Mouse (Mus musculus) MEL (cell line): Measurements from ENCODE around the gene Gipc1. TPM values are rescaled to one million over a fixed set of nuclear protein-coding genes. Genes with fewer than 3 reads are reported as not detected.
A peak's percentile ranks its signal among the peaks of the same experiment; 100 is the strongest.

ENCODE experiments used
- DNase-seq: peaks from one replicate; pipeline ENCODE4 v3.0.0; 2011; ENCODE audit warnings: low read depth, low spot score
- H3K27ac ChIP-seq: 2 replicates; pipeline ENCODE4 v1.5.1; 2012; ENCODE audit warnings: low read depth, mild to moderate bottlenecking, control low read depth, low read length, moderate library complexity; ENCODE audit not compliant: control insufficient read depth
- H3K27me3 ChIP-seq, 2 experiments: fragments of 150-350 bp in 1 of 2; sonication (generic) in 1 of 2; 2 replicates each; pipeline ENCODE4 v1.6.1; 2012; ENCODE audit warnings: low read length in 2 of 2, mild to moderate bottlenecking in 2 of 2, improper control_type of control experiment in 1 of 2, moderate library complexity in 1 of 2; ENCODE audit not compliant: insufficient read depth in 2 of 2, control insufficient read depth in 1 of 2
- H3K36me3 ChIP-seq, 2 experiments: 2 replicates each; pipeline ENCODE4 v1.6.1; 2012 to 2014; ENCODE audit warnings: low read length in 2 of 2, improper control_type of control experiment in 1 of 2, inconsistent platforms in 1 of 2, mild to moderate bottlenecking in 1 of 2; ENCODE audit not compliant: insufficient read depth in 2 of 2, control insufficient read depth in 1 of 2
- H3K4me1 ChIP-seq, 2 experiments: fragments of 150-350 bp in 1 of 2; sonication (generic) in 1 of 2; 2 replicates each; pipeline ENCODE4 v1.6.1; 2012; ENCODE audit warnings: low read length in 2 of 2, improper control_type of control experiment in 1 of 2, mild to moderate bottlenecking in 1 of 2; ENCODE audit not compliant: insufficient read depth in 2 of 2, control insufficient read depth in 1 of 2
- H3K4me3 ChIP-seq, 2 experiments: fragments of 150-350 bp in 1 of 2; sonication (generic) in 1 of 2; 2 replicates each; pipeline ENCODE4 v1.5.1; 2012; ENCODE audit warnings: low read depth in 2 of 2, low read length in 2 of 2, mild to moderate bottlenecking in 2 of 2, moderate library complexity in 2 of 2, control low read depth in 1 of 2, improper control_type of control experiment in 1 of 2; ENCODE audit not compliant: control insufficient read depth in 1 of 2, insufficient read depth in 1 of 2
- H3K79me2 ChIP-seq: 2 replicates; pipeline ENCODE4 v1.6.1; 2012; ENCODE audit warnings: mild to moderate bottlenecking, low read length, moderate library complexity; ENCODE audit not compliant: control insufficient read depth, poor library complexity, insufficient read depth
- H3K9ac ChIP-seq: 2 replicates; pipeline ENCODE4 v1.6.1; 2012; ENCODE audit warnings: low read depth, mild to moderate bottlenecking, control low read depth, low read length, moderate library complexity; ENCODE audit not compliant: control insufficient read depth, poor library complexity, severe bottlenecking
- H3K9me3 ChIP-seq: fragments of 150-350 bp; sonication (generic); replicated peaks from 2 replicates; pipeline ENCODE4 v1.6.1; 2012; ENCODE audit warnings: mild to moderate bottlenecking, low read length, improper control_type of control experiment, moderate library complexity; ENCODE audit not compliant: insufficient read depth
- CHD1 ChIP-seq: IDR thresholded peaks from 2 replicates; pipeline ENCODE4 v1.6.1; 2012; ENCODE audit warnings: low read depth, mild to moderate bottlenecking, inconsistent platforms, low read length, improper control_type of control experiment
- CTCF ChIP-seq, 3 experiments: IDR thresholded peaks in 2 of 3; conservative IDR thresholded peaks in 1 of 3; 2 replicates each; pipeline ENCODE4 v1.5.1; 2011 to 2012; ENCODE audit warnings: low read length in 3 of 3, low read depth in 2 of 3, mild to moderate bottlenecking in 2 of 3, improper control_type of control experiment in 1 of 3, inconsistent platforms in 1 of 3, mixed read lengths in 1 of 3, moderate library complexity in 1 of 3; ENCODE audit not compliant: control insufficient read depth in 1 of 3, insufficient read depth in 1 of 3, poor library complexity in 1 of 3, severe bottlenecking in 1 of 3
- E2F4 ChIP-seq: IDR thresholded peaks from 2 replicates; pipeline ENCODE4 v1.6.1; 2011; ENCODE audit warnings: low read depth, low read length, improper control_type of control experiment, borderline replicate concordance
- EP300 ChIP-seq, 2 experiments: IDR thresholded peaks; 2 replicates each; pipeline ENCODE4 v1.6.1; 2011; ENCODE audit warnings: improper control_type of control experiment in 2 of 2, low read length in 2 of 2, low read depth in 1 of 2, mild to moderate bottlenecking in 1 of 2
- GABPA ChIP-seq: IDR thresholded peaks from 2 replicates; pipeline ENCODE4 v1.6.1; 2012; ENCODE audit warnings: low read depth, mild to moderate bottlenecking, inconsistent platforms, low read length, improper control_type of control experiment, moderate library complexity
- MYC ChIP-seq: IDR thresholded peaks from 2 replicates; pipeline ENCODE4 v1.6.1; 2011; ENCODE audit warnings: low read depth, mild to moderate bottlenecking, low read length, improper control_type of control experiment, moderate library complexity
- NELFE ChIP-seq: IDR thresholded peaks from 2 replicates; pipeline ENCODE4 v1.6.1; 2011; ENCODE audit warnings: low read depth, low read length, improper control_type of control experiment
- POLR2AphosphoS2 ChIP-seq: IDR thresholded peaks from 2 replicates; pipeline ENCODE4 v1.6.1; 2011; ENCODE audit warnings: low read length, improper control_type of control experiment
- RAD21 ChIP-seq: IDR thresholded peaks from 2 replicates; pipeline ENCODE4 v1.6.1; 2011; ENCODE audit warnings: mild to moderate bottlenecking, low read depth, low read length, improper control_type of control experiment
- SIN3A ChIP-seq: IDR thresholded peaks from 2 replicates; pipeline ENCODE4 v1.6.1; 2012; ENCODE audit warnings: low read length, improper control_type of control experiment, inconsistent platforms
- USF1 ChIP-seq: IDR thresholded peaks from 2 replicates; pipeline ENCODE4 v1.6.1; 2014; ENCODE audit warnings: low read depth, mild to moderate bottlenecking, inconsistent platforms, low read length, improper control_type of control experiment, moderate library complexity
- USF2 ChIP-seq, 2 experiments: IDR thresholded peaks; 2 replicates each; pipeline ENCODE4 v1.6.1; 2011 to 2012; ENCODE audit warnings: improper control_type of control experiment in 2 of 2, low read length in 2 of 2, borderline replicate concordance in 1 of 2, inconsistent platforms in 1 of 2, low read depth in 1 of 2, mild to moderate bottlenecking in 1 of 2; ENCODE audit not compliant: insufficient read depth in 1 of 2
- ZC3H11A ChIP-seq: IDR thresholded peaks from 2 replicates; pipeline ENCODE4 v1.6.1; 2012; ENCODE audit warnings: low read depth, mild to moderate bottlenecking, inconsistent platforms, low read length, improper control_type of control experiment
- ZKSCAN1 ChIP-seq: IDR thresholded peaks from 2 replicates; pipeline ENCODE4 v1.6.1; 2012; ENCODE audit warnings: low read depth, mild to moderate bottlenecking, inconsistent platforms, low read length, improper control_type of control experiment, moderate library complexity
- polyA plus RNA-seq, 2 experiments: library from polyadenylated mRNA; stranded (reverse) in 1 of 2; unstranded in 1 of 2; fragments of >175 nt in 1 of 2; fragments of >200 nt in 1 of 2; gene quantifications; 2 replicates each; pipeline versions ENCODE4 v1.2.1 to v1.2.4; 2012; ENCODE audit warnings: low replicate concordance in 2 of 2, low read depth in 1 of 2; ENCODE audit not compliant: insufficient read length in 2 of 2, insufficient read depth in 1 of 2, missing spikeins in 1 of 2
- total RNA-seq: library from RNA; depleted of rRNA; stranded (reverse); fragments of 300-350 nt; gene quantifications from 2 replicates; pipeline ENCODE4 v1.2.3, GENCODE M21; 2012

Gene Gipc1
- total and polyA plus RNA-seq, 3 experiments = 38.6 to 70.7 TPM; not detected in 1

DNA sequence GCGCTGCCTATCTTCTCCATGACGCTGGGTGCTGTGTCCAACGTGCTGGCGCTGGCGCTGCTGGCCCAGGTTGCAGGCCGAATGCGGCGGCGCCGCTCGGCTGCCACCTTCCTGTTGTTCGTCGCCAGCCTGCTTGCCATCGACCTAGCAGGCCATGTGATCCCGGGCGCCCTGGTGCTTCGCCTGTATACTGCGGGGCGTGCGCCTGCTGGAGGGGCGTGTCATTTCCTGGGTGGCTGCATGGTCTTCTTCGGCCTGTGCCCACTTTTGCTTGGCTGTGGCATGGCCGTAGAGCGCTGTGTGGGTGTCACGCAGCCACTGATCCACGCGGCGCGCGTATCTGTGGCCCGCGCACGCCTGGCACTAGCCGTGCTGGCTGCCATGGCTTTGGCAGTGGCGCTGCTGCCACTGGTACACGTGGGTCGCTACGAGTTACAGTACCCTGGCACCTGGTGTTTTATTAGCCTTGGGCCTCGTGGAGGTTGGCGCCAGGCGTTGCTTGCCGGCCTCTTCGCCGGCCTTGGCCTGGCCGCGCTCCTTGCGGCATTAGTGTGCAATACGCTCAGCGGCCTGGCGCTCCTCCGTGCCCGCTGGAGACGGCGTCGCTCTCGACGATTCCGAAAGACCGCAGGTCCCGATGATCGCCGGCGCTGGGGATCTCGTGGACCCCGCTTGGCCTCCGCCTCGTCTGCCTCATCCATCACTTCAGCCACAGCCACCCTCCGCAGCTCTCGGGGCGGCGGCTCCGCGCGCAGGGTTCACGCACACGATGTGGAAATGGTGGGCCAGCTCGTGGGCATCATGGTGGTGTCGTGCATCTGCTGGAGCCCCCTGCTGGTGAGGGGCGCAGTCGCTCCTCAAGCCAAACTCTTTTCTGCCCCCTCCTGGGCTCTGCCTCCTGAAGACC is 15.8 kb downstream of the Gipc1 start:
- TF ChIP-seq ZKSCAN1 (no peak), CTCF (IDR thresholded peaks at IDR 0.05 in 2 of 3, conservative IDR thresholded peaks at IDR 0.05 in 1 of 3; ENCODE audit: control insufficient read depth in 1 of 3, insufficient read depth in 1 of 3, low read depth in 2 of 3, low read length in 3 of 3, poor library complexity in 1 of 3, severe bottlenecking in 1 of 3) (peak; percentile 33 to 72 (median 71); a peak in 5 of 6 replicates)
- Histone ChIP-seq H3K4me3 (no peak overlapping the region), H3K27ac (no peak overlapping the region), H3K4me1 (0 out of 4 replicates have a peak, but pooled peaks cover 0 to 6% of the 10 kb centered on the region in 2 experiments), H3K27me3 (no peaks in the 10 kb centered on the region), H3K36me3 (peaks cover 0 to 4% of the 10 kb centered on the region in 2 experiments; a peak in 2 of 4 replicates), H3K9ac (no peak overlapping the region), H3K79me2 (no peaks in the 10 kb centered on the region), H3K9me3 (no peaks in the 10 kb centered on the region)
- peak; percentile 35 for DNase-seq

- peaks cover 0 to 4% of the 10 kb centered on the region in 2 experiments; a peak in 2 of 4 replicates for H3K36me3 ChIP-seq
- DNase-seq = no peak
- H3K79me2 ChIP-seq = no peaks in the 10 kb centered on the region
- H3K27ac ChIP-seq = no peak overlapping the region
- no peaks in the 10 kb centered on the region for H3K27me3 ChIP-seq
- no peak overlapping the region for H3K4me3 ChIP-seq
- 0 out of 4 replicates have a peak, but pooled peaks cover 0 to 6% of the 10 kb centered on the region in 2 experiments for H3K4me1 ChIP-seq
- no peak overlapping the region for H3K9ac ChIP-seq
- TF ChIP-seq EP300 (IDR thresholded peaks at IDR 0.05; ENCODE audit: low read depth in 1 of 2, low read length in 2 of 2) = no peak
- TF ChIP-seq ZKSCAN1 = no peak
- no peaks in the 10 kb centered on the region for H3K9me3 ChIP-seq
Observed at GRCm38 (mm10) chr8:83669013-83669412, 16.5 kb downstream of the Gipc1 start.

GRCm38 (mm10) chr8:83672936-83673335 is 20.5 kb downstream of the Gipc1 start:
- Histone ChIP-seq H3K27ac (no peak overlapping the region), H3K79me2 (no peaks in the 10 kb centered on the region), H3K9me3 (no peaks in the 10 kb centered on the region), H3K27me3 (no peaks in the 10 kb centered on the region), H3K9ac (no peak overlapping the region), H3K4me1 (0 out of 4 replicates have a peak, but pooled peaks cover 0 to 6% of the 10 kb centered on the region in 2 experiments), H3K4me3 (no peak overlapping the region), H3K36me3 (peaks cover 0 to 4% of the 10 kb centered on the region in 2 experiments; a peak in 2 of 4 replicates)
- DNase-seq = no peak
- no peak for TF ChIP-seq POLR2AphosphoS2
- no peak for TF ChIP-seq ZC3H11A
- TF ChIP-seq RAD21 = no peak
- TF ChIP-seq USF2 (IDR thresholded peaks at IDR 0.05; ENCODE audit: borderline replicate concordance in 1 of 2, insufficient read depth in 1 of 2, low read depth in 1 of 2, low read length in 2 of 2) = no peak
- TF ChIP-seq SIN3A = no peak
- no peak for TF ChIP-seq E2F4
- no peak for TF ChIP-seq GABPA
- TF ChIP-seq CHD1 = no peak
- no peak for TF ChIP-seq MYC
- TF ChIP-seq NELFE = no peak
- TF ChIP-seq USF1 = no peak
